Mouse (Mus musculus): ENCODE measurements around the gene Cd300lg.

GRCm38 (mm10) chr11:102034887-102035286 lies 6.4 kb upstream of the Cd300lg start:
- TF ChIP-seq POLR2A (IDR thresholded peaks at IDR 0.05; ENCODE audit: borderline replicate concordance, control insufficient read depth, low read depth, low read length): no peak
- no peak for TF ChIP-seq CTCF (IDR thresholded peaks at IDR 0.05; ENCODE audit: control insufficient read depth, insufficient read depth, low read length)

All from bone marrow, adult 2 months (tissue).